Mouse (Mus musculus) layer of hippocampus, postnatal 25 days (tissue): Measurements from ENCODE around the gene Ccr1l1. TPM values are rescaled to one million over a fixed set of nuclear protein-coding genes. Genes with fewer than 3 reads are reported as not detected.

Experiments used
- DNase-seq, 2 experiments: peaks; one replicate each; pipeline ENCODE4 v3.0.0; 2022; ENCODE audit warnings: mixed read lengths in 2 of 2, low spot score in 1 of 2; ENCODE audit errors: extremely low spot score in 1 of 2
- total RNA-seq, 2 experiments: library from RNA; stranded (reverse); gene quantifications; 2 replicates each; pipeline ENCODE4 v1.2.3; 2021

Ccr1l1 gene
- total RNA-seq, 2 experiments from 2014 or later, result not detected

DNA sequence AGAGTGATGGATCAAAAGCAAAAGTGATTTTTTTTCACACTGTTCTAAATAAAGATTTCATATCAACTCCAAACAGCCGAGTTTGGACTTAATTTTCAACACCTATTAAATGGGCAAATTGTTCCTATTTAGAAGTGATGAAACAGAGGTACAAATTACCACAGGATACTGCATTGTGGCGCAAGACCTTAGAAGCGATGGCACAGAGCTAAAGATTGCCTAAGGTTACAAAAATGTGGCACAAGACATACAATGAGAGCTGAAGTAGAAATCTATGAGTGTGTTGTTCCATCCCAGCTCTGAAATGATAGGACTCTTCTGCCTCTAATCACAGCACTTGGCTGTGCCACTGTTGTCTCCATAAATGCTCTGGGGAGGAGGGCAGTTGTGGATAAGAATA is 13.4 kb downstream of the Ccr1l1 start:
- no peak for DNase-seq

DNA sequence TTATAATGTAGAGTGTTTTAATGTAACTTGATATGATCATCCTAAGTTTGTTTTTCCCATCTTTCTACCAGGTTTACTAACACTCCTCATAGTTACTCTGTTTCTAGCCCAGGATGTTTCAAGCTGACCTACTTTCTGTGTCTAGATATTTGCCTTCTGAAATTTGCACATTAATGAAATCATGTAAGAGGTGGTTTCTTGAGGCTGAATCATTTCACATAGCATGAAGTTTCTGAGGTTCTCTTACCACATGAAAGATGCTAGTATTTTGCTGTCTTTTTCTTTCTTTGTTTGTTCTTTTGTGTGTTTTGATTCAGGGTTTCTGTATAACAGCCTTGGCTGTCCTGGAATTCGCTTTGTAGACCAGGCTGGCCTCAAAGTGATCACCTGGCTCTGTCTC is 18.0 kb downstream of the Ccr1l1 start:
- DNase-seq, result no peak

DNA sequence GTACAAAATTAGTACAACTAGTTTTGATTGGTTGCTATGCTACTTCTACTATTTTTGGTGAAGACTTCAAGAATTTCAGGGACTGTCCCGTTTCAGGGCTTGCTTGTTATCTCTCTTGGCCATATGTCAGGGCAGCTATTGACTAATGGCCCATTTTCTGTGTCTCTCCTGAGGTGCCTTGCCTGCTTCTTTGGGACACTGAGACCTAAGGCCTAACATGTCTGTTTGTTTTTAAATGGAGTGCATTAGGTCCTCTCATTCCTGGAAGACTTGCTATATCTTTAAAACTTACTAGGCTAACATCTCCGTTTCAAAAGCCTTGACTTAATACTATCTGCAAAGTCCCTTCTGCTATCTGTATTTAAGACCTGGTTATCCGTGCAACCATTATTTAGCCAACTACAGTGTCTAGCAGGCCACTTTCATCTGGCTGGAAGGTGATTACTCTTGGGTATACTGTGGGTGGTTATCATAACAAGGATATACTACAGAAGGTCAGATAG is 20.2 kb downstream of the Ccr1l1 start:
- DNase-seq, result no peak

DNA sequence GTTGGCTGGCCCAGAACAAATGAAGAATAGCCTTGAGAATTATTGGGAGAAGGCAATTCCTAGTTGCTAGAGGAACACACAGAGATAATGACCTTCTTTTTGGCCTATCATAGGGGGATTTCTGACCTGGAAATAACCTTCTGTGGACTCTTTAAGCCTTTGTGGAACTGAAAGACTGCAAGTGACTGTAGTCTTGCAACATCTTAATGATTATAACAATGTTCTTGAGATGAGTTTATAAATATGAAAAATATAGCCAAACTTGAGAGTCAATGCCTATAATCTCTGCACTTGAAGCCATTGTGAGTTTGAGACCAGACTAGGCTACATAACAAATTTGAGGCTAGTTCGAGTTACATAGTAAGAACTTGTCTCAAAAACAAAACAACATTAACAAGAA is 21.3 kb downstream of the Ccr1l1 start:
- DNase-seq, result no peak

DNA sequence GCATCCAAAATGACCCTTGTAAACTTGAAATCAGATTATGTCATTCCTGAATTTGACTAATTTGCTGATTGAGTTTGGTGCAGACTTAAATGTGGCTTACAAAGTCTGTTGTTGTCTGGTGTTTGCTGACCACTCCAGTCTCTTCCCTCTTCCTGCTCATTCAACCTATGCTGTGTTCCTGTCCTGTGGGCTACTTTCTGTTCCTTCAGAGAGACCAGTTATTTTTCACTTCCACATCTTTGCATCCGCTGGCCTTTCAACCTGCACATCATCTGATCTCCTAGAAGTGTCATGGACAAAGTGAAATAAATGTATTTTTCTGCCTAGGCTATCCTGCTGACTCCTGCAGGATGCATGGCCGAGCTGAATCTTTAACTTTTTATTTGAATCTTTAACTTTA is 24.7 kb downstream of the Ccr1l1 start:
- DNase-seq, result no peak

DNA sequence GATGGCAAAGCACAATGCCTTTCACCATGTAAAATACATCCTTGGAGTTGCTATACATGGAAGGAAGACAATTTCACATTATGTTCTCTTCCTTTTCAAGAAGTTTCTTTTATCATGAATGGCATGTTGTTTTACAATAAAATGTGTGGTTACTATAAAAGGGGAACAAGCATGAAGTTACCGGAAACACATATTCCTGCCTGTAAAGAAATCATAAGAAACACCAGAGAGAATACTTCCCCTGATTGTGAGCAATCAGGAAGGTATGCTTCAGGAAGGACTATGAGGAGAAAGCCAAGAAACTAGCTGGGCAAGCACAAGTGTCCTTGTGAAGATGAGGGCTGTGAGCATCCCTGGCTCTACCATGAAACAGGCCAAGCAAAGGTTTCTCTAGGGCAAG is 27.0 kb downstream of the Ccr1l1 start:
- DNase-seq, result no peak

DNA sequence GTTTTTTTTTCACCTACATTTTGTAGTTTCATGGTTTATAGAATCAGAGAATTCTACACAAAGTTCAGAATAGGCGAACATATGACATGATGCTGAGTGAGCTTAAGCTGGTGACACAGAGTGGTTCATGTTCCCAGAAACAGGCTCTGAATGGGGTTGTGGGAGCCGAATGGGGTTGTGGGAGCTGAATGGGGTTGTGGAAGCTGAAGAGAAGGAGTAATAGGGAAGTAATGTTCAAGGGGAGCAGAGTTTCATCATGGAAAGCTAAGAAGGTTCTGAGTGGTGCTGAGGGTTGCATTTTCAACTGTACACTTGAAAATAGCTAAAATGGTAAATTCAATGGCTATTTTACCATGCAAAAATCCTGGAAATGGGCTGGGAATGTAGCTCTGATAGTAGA is 28.8 kb downstream of the Ccr1l1 start:
- DNase-seq, result no peak

DNA sequence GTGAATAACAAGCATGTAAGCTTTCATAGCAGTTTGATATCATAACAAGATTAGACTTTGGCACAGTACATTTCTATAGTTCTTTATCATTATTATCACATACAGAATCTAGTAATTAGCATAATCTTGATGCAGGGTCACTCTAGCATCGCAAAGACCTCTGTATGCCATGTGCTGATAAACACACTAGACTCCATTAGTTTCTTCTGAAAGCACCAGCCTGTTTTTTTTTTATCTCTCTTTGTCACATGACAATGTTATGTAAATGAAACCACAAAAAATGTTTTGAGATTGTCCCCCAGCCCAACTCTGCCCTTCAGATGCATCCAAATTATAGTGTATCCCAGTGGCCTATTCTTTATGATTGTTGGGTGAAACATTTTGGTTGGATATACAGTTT is 30.4 kb downstream of the Ccr1l1 start:
- DNase-seq, result no peak

DNA sequence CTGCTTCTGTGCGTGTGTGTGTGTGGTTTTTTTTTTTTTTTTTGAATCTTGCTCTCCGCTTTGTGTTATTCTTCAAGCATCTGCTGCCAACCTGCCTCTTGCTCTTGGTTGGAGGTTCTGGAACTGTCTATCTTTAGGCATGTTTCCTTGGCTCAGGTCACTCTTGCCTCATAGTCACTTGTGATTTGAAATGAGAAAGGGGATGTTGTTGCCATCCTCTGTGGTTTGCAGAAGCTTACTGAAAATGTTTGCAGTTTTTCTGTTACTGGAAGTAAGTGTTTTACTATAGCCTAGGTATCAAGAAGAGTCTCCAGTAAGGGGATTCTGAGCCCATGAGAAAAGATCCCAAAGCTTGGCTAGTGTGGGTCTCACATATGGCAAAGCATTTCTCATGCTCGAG is 36.2 kb downstream of the Ccr1l1 start:
- DNase-seq, result no peak

DNA sequence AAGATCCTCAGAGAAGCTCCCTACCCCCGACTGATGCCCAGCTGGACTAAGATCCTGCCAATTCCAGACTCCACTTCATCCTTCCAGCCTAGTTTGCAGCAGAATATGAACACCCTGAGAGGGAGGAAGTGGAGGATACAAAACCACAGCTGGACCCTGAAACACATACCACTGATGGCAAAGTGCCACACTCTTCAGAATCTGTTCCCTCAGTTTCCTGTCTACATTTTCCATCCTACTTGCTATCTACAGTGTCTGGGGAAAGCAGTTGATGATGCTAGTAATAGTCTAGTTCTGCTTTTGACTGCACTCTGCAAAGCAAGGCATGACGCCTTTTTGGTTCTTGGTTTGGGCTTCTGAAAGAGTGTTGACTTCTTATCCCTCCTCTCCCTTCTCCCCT is 36.9 kb downstream of the Ccr1l1 start:
- no peak for DNase-seq

DNA sequence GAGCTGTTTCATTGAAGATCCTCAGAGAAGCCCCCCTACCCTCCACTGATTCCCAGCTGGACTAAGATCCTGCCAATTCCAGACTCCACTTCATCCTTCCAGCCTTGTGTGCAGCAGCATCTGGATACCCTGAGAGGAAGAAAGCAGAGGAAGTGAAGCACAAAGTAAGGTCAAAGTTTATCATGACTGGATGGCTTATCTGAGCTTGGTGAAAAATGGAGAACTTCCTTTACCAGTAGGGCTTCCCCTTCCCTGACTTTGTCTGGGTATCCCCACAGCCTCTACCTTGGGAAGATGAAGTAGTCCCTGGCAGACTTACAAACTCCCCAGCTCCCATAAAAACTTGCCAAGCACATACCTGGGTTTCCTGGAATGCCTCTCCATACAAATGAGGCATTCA is 37.6 kb downstream of the Ccr1l1 start:
- DNase-seq, result no peak

DNA sequence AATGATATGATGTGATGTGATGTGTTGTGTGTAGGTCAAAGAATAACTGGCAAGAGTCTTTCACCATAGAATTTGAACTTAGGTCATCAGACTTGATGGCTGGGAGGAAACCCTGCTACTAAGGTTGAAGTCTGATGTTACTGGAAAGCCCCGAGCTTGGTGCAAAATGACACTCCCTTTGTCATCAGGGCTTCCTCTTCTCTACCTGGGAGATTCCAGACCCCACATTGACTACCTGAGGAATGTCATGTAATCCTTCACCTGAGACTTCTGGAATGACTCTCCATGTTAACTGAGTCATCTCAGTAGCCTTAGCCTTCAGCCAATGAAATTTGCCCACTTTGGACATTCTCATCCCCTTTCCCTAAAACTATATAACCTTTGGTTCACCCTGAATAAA is 38.0 kb downstream of the Ccr1l1 start:
- DNase-seq, result no peak

DNA sequence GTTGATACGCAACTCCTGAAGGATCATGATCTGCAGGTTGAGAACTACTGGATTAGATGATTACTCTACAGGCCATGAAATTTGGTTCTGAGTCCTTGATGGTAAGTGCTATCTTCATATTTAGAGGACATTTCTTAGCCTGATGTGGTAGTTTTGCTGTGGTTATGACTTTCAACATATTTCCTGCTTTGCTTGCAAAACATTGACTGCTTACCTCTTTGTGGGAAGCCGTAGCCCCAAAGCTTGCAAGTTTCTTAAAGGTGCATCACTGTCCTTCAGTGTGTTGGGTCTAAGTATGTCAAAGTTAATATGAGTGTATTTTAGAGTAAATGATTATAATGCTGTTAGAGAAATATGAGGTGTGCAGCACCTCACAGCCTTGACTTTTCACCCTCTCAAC is 40.2 kb downstream of the Ccr1l1 start:
- DNase-seq, result no peak

DNA sequence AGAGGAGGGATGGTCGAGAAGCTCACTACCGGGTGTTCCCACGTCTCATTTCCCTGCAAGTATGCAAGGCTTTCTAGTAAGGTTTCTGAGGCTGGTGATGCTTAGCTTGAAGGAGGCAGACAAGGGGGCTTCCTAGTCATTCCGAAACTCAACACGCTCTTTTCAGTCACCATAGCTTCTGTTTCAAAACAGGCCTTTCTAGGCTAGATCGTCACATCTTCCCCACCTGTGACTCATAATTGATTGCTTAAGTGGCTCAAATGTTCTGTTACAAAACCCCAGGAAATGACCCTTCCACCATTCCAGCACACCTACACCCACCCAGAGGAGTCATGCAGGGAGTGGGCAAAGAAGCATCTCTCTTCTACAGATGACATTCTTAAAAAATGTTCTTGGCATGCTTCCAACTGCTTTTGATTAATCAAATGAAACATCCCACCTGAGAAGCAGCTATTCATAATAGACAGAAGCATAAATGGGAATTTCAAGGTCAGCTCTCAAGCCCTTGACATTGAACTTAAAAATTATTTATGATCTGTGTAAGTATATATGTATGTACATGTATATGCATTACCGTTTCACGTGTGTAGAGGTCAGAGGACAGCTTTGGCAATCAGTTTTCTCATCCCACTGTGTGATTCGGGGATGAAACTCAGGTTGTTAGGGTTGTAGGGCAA is 41.5 kb downstream of the Ccr1l1 start:
- no peak for DNase-seq

DNA sequence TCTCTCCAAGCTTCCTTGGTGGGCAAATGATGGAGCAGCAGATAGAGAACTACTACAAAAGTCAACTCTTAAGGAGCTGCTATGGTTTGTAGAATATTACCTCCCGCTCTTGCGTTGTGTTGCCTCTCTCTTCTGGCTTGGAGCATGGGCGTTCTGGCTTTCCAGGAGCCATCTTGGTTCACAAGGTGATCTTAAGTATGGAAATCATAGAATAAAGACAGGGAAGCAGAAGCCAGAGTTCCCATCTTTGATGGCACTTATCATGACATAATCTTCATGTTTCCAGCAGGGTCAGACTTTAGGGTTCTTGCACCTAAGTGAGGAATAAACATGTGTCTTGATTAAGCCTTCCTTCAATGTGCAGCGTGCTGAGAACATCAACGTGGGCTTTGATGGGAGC is 42.4 kb downstream of the Ccr1l1 start:
- no peak for DNase-seq

DNA sequence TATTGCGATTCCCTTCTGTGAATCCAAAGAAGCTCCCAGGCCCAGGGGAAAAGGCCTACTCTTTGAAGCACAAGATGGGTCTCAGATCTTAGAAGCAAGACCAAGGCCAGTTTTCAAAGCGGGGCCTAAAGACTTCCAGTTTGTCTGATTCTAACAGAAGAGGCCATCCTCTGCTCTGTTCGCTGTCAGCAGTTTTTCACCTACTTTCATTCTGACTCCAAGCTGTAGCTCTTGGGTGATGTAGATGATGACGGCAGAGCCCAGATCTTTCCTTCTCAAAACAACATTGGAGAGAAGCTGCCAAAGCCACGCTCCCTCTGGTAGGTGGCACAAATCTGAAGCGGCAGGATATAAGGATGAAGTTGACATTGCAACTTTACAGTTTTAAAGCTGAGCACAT is 42.9 kb downstream of the Ccr1l1 start:
- DNase-seq, result no peak

DNA sequence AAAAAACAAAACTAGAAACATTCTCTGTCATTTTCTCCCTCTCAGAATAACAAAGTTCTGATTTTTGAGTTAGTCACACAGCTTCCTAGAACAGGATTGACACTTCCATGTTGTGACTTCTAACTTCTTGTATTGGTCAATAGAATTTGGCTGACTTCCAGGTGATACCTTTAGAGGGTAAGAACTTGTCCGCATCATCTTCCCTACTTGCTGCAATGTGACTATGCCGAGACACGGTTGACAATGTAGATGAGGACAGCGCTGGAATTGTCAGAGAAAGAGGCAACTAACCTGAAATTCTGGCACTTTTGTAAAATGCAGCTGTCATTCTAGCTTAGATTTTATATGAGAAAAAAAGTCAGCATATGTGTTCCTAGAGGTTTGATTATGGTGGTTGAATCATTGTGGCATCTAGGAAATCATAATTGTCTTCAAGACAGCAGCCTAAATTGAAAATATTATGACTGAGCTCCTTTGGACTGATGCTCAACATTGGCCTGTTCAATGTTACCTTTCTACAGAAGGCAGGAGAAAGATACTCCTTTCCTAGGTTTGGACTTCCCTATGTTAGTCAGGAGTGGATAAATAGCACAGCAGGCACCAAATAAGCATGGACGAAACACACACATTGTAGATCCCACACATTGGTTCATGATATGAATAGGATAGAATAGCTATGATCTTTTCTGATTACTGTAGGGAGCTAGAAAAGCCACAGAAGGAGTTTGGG is 44.3 kb downstream of the Ccr1l1 start:
- DNase-seq, result no peak

DNA sequence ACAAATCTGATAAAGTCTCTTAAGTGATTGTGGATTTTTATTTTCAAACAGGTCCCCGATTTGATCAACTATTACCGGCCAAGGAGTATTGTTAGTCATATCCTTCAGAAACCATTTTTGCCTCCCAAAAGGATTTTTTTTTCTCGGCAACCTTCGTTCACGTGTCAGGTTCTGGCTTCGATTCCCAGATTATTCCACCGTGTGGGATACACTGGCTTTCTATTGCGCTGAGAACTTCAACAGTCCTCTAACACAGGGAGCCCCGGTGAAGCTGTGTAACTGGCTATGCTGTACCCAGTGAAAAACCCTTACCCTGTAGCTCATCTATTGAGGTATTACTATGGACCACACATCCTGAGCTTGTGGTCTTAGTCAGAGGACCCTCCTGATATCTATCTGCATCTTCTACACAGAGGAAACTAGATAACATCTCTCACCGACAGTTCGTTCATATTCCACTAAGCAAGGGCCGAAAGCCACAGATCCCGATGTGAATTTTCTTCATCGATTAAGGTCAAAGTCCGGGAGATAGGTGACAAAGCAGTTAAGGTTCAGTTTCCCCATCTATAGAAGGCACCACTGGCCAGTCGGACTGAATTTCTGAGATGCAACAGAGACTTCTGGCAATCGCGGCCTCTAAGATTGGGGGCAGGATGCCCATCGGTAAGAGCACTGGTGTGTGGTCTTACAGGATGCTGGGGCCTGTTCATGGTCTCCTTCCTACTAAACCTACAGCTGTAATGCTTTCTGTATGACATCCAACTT is 45.1 kb downstream of the Ccr1l1 start:
- DNase-seq, result no peak

DNA sequence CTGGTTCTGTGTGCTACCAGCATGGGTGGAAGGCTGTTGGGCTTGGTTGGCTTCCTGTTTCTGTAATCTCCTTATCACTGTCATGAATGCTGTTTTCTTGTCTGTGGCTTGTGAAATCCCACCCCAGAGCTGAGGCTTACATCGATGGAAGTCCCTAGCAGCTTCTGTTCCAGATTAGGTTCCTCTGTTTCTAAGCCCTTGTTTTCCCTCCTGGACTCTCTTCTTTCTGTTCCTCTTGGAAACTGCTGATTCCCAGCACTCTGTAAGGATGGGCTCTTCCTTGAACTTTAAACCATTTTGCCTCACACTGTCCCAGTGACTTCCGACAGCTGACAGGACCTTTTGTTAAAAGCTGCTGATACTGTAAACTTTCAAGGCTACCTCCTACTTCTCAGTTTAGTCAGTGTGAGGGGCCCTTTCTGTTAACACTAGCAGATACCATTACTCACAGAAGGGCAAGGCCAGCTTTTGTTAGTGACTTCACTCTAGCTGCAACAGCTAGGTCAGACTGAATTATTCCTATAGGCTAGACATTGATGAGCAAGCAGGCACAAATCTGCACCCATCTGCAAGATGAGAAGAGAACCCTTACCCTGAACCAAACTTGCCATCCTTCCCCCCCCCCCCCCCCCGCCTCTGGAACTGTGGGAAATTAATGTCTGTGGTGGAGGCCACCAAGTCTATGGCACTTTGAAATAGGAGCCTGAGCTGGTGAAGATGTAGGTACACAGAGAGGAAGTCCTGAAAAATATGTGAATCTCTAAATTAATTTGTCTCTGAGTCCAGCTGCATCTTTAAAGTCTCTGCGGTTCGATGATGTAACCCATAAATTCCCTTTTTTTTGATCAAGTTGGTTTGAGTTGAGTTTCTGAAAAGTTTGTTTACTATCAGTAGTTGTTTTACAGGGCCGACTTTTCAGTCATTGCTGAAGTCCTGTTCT is 46.2 kb downstream of the Ccr1l1 start:
- DNase-seq, result no peak

DNA sequence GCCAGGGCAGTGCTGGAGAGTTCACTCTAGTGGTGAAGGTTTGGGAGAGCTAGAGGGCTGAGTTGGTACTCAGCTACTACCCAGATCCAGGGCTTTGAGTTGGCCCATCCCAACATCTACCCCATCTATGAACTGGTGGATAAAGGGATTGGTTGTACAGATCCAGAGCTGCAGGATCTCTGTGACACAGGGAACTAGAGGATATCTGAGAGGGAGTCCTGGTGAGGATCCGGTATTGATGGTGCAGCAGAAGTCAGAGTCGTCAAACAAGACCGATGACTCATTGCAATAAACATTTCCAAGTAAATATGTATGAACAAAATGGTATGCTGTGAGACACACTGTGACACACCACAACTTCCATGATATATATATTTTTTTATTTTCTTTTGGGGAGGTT is 47.3 kb downstream of the Ccr1l1 start:
- DNase-seq, result no peak
